Mouse (Mus musculus) E14TG2a.4 (cell line): ENCODE measurements around the gene Cdr2.
A peak's percentile ranks its signal among the peaks of the same experiment; 100 is the strongest.
"Not testable (repeated sequence)": the region's sequence is repeated elsewhere in the genome, so short reads cannot be mapped to it uniquely, and the experiment has no call there.

Experiments used
- H3K27me3 ChIP-seq: 2 replicates; pipeline ENCODE4 v1.6.1; 2014; ENCODE audit warnings: low read length, control low read depth; ENCODE audit not compliant: insufficient read depth
- H3K36me3 ChIP-seq: 2 replicates; pipeline ENCODE4 v1.6.1; 2014; ENCODE audit warnings: low read length, control low read depth; ENCODE audit not compliant: insufficient read depth
- H3K4me1 ChIP-seq: replicated peaks from 2 replicates; pipeline ENCODE4 v1.6.1; 2014; ENCODE audit warnings: low read depth, low read length, control low read depth
- H3K4me3 ChIP-seq: replicated peaks from 2 replicates; pipeline ENCODE4 v1.5.1; 2014; ENCODE audit warnings: mild to moderate bottlenecking, low read length
- H3K9me3 ChIP-seq: 2 replicates; pipeline ENCODE4 v1.6.1; 2014; ENCODE audit warnings: low read length, control low read depth
- CTCF ChIP-seq: conservative IDR thresholded peaks from 2 replicates; pipeline ENCODE4 v1.5.1; 2014; ENCODE audit warnings: low read length
- NANOG ChIP-seq: IDR thresholded peaks from 2 replicates; pipeline ENCODE4 v1.6.1; 2014; ENCODE audit warnings: borderline replicate concordance, low read length, mixed read lengths
- POU5F1 ChIP-seq: IDR thresholded peaks from 2 replicates; pipeline ENCODE4 v1.6.1; 2014; ENCODE audit warnings: low read length, borderline replicate concordance

Cdr2 gene

DNA sequence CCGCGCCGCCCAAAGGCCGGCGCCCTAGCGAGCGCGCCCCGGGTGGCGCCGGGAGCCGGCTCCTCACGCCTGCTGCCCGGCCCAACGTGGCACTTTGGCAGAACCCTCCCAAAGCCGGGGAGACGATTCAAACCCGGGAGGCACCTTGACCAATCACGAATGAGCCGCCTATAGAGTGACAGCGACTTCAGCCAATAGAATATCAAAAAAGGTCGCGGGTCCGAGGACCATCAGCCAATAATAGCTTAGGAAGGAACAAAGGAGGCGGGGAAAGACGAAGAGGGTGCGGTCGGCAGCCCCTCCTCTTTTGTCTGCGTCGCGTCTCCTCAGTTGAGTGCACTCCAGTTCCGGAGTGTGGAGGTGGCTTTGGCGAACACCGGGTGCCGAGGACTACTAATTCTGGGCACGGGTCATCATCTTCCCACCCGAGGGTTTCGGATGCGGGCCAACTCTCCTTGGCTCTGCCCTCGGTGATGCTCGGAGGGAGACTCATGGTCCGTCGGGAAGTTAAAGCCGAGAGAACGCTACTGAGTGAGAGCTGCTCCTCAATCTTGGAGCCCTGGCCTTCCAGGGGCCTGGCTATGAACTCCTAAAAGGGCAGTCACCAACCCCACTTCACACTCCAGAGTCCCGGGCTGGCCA, at the start of gene Cdr2, which contains the start of gene Mfsd13b:
Cdr2 (minus strand) TSS at position 113 of the 642 bp plus-strand sequence.
Mfsd13b (plus strand) TSS at position 310 of the 642 bp plus-strand sequence.
- peaks cover 8% of the 10 kb centered on the region; the same call in 1 of the 2 replicates for H3K36me3 ChIP-seq
- peaks cover 31% of the 10 kb centered on the region for H3K4me1 ChIP-seq
- H3K27me3 ChIP-seq, result peaks cover 23% of the 10 kb centered on the region
- TF ChIP-seq CTCF (no peak), POU5F1 (no peak), NANOG (no peak)
- no peaks in the 10 kb centered on the region for H3K9me3 ChIP-seq
- peak within 1 kb of the TSS; percentile 94 for H3K4me3 ChIP-seq

DNA sequence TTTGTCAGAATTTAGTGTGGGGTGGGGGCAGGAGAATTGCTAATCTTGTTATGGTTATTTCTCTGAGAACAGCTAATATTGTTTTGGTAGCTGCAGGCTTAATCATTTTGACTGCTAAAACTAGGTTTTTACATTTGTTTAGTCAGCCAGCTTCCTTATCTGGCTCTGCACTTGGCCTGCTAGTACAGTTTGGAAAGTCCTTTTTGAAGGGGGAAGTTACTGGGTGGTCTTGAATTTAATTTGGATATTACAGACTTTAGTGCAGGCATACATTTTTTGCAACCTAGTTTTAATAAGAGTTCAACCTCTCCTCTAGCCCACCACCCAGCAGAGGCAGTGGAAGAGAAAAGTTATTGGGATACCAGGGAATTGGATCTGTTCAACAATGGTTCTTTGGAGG, 47.8 kb upstream of the Cdr2 start:
- not testable (repeated sequence) for H3K4me3 ChIP-seq, H3K9me3 ChIP-seq, H3K36me3 ChIP-seq, H3K27me3 ChIP-seq, H3K4me1 ChIP-seq

DNA sequence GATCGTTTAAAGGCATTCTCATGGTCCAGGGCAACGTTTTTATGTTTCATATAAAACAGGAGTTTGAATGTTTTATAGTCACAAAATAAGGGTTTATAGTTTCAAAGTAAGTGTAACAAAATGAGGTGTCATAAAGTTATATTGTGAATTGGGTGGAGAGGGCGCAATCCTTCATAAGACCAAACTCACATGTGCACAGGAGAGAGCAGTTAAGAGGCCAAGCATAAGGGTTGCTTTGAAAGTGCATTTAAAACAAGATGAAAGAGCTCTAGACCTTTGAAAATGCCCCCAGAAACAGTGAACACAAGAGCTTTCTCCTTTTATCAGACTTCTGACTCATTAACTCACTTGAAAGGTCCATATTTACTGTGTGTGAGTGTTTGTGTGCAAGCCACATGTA, 44.2 kb upstream of the Cdr2 start:
- Histone ChIP-seq H3K9me3 (no peaks in the 10 kb centered on the region), H3K4me1 (no peaks in the 10 kb centered on the region), H3K4me3 (no peak overlapping the region), H3K27me3 (0 out of 2 replicates have a peak, but pooled peaks cover 2% of the 10 kb centered on the region), H3K36me3 (no peaks in the 10 kb centered on the region)
- TF ChIP-seq POU5F1 (no peak), CTCF (no peak), NANOG (no peak)

DNA sequence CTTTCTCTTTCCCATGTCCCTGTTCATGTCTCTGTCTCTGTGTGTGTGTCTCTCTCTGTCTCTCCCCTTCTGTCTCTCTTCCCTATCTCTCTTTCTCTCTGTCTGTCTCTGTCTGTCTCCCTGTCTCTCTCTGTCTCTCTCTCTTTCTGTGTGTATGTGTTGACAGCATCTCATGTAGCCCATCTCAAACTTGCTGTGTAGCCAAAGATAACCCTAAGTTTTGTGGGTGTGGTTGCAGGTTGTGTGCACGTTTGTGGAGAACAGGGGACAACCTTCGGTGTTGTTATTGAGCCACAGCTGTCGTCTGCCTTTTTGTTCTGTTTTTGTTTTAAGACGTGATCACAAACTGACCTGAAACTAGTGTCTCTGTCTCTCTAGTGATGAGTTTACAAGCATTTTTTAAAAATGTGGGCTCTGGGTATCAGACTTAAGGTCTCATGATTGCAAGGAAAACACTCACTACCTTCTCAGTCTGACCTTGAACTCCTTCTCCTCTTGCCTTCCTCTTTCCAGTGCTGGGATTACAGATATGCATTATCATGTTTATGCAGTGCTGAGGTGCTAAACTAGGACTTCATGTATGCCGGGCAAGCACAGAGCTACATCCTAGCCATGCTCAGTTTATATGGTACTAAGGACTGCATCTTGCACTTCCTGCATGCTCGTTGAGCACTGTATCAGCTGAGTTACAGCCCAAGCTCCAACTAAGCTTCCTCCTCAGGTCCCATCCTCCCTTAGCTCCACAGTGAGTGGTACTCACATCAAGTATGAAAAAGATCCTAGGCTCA, 43.3 kb upstream of the Cdr2 start:
- no peak for TF ChIP-seq POU5F1
- TF ChIP-seq CTCF, result no peak
- TF ChIP-seq NANOG, result no peak
- H3K4me3 ChIP-seq, result no peak overlapping the region
- 0 out of 2 replicates have a peak, but pooled peaks cover 2% of the 10 kb centered on the region for H3K27me3 ChIP-seq
- H3K36me3 ChIP-seq, result no peaks in the 10 kb centered on the region
- H3K9me3 ChIP-seq, result no peaks in the 10 kb centered on the region
- 0 out of 2 replicates have a peak, but pooled peaks cover under 1% of the 10 kb centered on the region for H3K4me1 ChIP-seq

DNA sequence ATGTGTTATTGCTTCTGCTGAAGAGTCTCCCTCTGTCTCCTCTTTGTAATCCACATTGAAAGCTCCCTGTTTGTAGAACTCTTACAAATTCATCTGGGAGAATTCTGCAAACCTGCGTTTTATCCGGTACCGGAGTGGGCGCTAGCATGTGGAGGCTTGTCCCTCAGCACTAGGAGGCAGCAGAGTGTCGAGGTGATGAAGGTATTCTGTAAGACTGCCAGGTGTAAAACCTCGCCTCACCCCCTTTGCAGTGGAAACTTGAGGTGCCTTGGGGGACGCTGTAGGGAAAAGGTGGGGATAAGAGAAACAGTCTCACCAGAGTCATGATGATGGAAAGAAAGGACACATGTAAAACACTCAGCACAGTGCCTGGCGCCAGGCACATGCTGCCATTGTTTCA, 38.2 kb upstream of the Cdr2 start:
- Histone ChIP-seq H3K36me3 (no peaks in the 10 kb centered on the region), H3K27me3 (no peaks in the 10 kb centered on the region), H3K9me3 (no peaks in the 10 kb centered on the region)

DNA sequence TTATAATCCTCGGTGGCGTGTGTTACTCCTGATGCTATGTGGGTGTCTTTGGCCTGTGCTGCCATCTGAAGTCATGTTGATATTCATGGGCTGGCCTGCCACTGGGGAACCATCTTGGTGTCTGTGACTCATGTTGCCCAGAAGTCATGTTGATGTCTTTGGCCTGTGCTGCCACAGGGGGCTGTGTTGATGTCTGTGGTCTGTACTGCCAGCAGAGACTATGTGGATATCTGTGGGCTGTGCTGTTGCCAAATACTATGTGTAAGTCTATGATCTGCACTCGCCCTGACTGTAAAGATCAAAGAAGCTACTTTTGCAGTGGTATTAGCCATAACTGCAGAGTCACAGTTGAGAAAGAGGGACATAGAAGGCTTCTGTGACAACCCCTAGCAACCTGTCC, 36.7 kb upstream of the Cdr2 start:
- TF ChIP-seq CTCF (no peak), NANOG (no peak), POU5F1 (no peak)
- Histone ChIP-seq H3K27me3 (no peaks in the 10 kb centered on the region), H3K4me3 (no peak overlapping the region), H3K4me1 (0 out of 2 replicates have a peak, but pooled peaks cover 3% of the 10 kb centered on the region), H3K9me3 (no peaks in the 10 kb centered on the region), H3K36me3 (no peaks in the 10 kb centered on the region)

More for the DNA sequence above, 38.2 kb upstream of the Cdr2 start:
- peak; percentile 19; the same call in 1 of the 2 replicates for TF ChIP-seq CTCF
- TF ChIP-seq POU5F1, result no peak
- Histone ChIP-seq H3K4me1 (0 out of 2 replicates have a peak, but pooled peaks cover 3% of the 10 kb centered on the region), H3K4me3 (no peak overlapping the region)

DNA sequence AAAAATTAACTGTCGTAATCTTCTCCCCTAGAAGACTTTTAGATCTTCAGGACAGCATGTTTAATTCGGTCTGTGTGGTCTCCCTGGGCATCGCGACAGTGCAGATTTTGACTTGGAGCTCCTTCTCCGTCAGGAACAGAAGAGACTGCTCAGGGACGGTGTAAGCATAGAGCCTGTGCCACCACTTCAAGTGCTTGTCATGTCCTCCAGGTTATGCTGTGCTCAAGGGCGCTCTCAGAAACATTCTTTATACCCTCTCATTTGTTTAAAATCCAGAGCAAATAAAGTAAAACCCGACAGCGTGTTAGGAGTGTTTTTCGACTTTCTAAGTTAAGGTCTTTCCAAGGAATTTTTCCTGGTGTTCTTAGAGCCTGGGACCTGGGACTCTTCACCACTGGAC, 32.4 kb upstream of the Cdr2 start:
- no peaks in the 10 kb centered on the region for H3K9me3 ChIP-seq
- no peaks in the 10 kb centered on the region for H3K4me1 ChIP-seq
- no peak for TF ChIP-seq CTCF
- no peak for TF ChIP-seq NANOG
- TF ChIP-seq POU5F1, result no peak
- H3K4me3 ChIP-seq, result no peak overlapping the region
- no peaks in the 10 kb centered on the region for H3K36me3 ChIP-seq
- peaks cover 3% of the 10 kb centered on the region; the same call in 1 of the 2 replicates for H3K27me3 ChIP-seq

DNA sequence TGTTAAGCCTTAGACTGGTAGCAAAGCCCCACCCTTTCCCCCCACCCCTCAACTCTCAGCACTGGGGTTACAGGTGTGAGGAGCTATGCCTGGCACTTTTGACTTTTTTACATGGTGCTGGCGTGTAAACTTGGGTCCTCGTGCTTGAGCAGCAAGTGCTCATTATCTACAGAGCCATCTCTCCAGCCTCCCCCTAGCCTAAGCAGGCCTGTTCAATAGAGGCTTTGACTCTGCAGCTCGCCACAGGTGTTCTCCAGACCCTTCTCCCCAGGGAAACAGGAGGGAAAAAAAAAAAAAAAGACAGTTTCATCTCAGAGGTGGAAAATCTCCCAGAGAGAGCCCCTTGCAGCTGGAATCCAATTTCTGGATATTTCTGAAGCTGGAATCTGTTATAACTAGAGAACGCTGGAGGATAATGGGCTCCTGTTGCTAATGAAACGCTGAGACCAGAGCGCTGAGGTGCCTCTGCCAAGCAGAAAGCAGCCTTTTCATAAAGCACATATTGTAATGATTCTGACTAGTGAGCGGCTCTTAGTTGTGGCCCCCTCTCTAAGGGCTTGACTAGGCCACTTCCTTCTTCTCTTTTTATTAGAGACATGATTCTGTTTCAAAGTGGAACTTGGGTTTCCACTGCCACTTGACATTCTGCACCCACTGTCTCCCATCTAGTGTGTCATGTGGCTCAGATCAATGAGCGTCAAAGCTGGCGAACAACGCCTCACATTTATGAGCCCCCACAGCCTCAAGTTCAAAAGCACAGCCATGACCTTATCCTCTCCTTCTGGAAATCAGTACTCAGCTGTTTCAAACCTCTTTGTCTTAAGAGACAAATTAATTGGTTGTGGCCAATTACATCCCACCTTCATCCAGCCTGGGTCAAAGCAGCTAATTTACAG, 29.9 kb upstream of the Cdr2 start:
- TF ChIP-seq POU5F1, result no peak
- TF ChIP-seq CTCF, result no peak
- TF ChIP-seq NANOG, result no peak
- Histone ChIP-seq H3K4me1 (no peaks in the 10 kb centered on the region), H3K36me3 (no peaks in the 10 kb centered on the region), H3K27me3 (peaks cover 3% of the 10 kb centered on the region; the same call in 1 of the 2 replicates), H3K4me3 (no peak overlapping the region), H3K9me3 (no peaks in the 10 kb centered on the region)
